In the genomic region with DNA sequence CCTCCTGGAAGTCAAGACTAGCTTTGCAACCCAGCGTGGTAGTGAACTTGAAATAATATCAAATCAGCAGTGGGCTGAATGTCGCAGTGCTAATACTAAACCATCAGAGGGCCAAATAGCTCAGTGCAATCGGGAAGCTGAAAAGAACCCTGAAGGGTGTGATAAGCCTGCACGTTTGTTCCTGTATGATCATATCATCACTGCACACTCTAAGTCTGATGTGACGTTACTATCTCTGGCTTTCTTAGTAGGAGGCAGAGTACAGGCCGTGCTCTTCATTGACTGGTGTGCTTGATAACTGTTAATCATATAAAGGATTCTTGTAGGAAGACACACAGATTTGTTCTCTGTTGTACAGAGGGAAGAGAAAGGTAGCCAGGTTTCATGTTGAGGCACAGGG, we compare ENCODE assay signal across 26 mouse cellular contexts.
"Had no signal": no experiment of that assay in that cellular context is flagged by ENCODE, and none has a peak within 500 bp of the region (broad histone marks: within the 10 kb centered on the region; RNA-seq: fewer than 3 reads in every experiment).

No protein-coding gene starts in this region.

- H3K9me3 ChIP-seq: embryonic facial prominence, embryonic 10.5 days; embryonic facial prominence, embryonic 12.5 days; embryonic facial prominence, embryonic 13.5 days; embryonic facial prominence, embryonic 15.5 days; forebrain, embryonic 10.5 days; forebrain, embryonic 12.5 days; forebrain, embryonic 13.5 days; forebrain, embryonic 15.5 days; heart, embryonic 10.5 days had no signal

- H3K27me3 ChIP-seq: embryonic facial prominence, embryonic 12.5 days; embryonic facial prominence, embryonic 13.5 days; embryonic facial prominence, embryonic 15.5 days; forebrain, embryonic 12.5 days; forebrain, embryonic 13.5 days; forebrain, embryonic 15.5 days had no signal

- H3K27ac ChIP-seq: embryonic facial prominence, embryonic 10.5 days; embryonic facial prominence, embryonic 12.5 days; embryonic facial prominence, embryonic 13.5 days; embryonic facial prominence, embryonic 15.5 days; forebrain, embryonic 10.5 days; forebrain, embryonic 12.5 days; forebrain, embryonic 13.5 days; forebrain, embryonic 15.5 days; gastrocnemius, adult 2 months; heart, adult 2 months; heart, embryonic 10.5 days had no signal

- H3K9ac ChIP-seq: embryonic facial prominence, embryonic 12.5 days; embryonic facial prominence, embryonic 13.5 days; embryonic facial prominence, embryonic 15.5 days; forebrain, embryonic 12.5 days; forebrain, embryonic 13.5 days; forebrain, embryonic 15.5 days; forebrain, postnatal 0 days had no signal

- ATAC-seq: forebrain, embryonic 13.5 days; forebrain, embryonic 14.5 days; forebrain, embryonic 15.5 days; forebrain, embryonic 16.5 days; forebrain, postnatal 0 days had no signal

- DNase-seq: cerebellum, adult 9-10 months; cerebellum, adult 9-11 months; cerebellum, postnatal 10 days; cerebellum, postnatal 14 days; cerebellum, postnatal 25 days; cerebellum, postnatal 36 days; embryo, embryonic 11 days; forebrain, postnatal 0 days; gastrocnemius, adult 2 months; gastrocnemius, postnatal 10 days; gastrocnemius, postnatal 14 days; gastrocnemius, postnatal 25 days; heart, adult 11 months; heart, adult 2 months had no signal

- H3K36me3 ChIP-seq: embryonic facial prominence, embryonic 10.5 days; embryonic facial prominence, embryonic 12.5 days; embryonic facial prominence, embryonic 13.5 days; embryonic facial prominence, embryonic 15.5 days; forebrain, embryonic 10.5 days; forebrain, embryonic 12.5 days; forebrain, embryonic 15.5 days; heart, embryonic 10.5 days had no signal

- H3K4me1 ChIP-seq: embryonic facial prominence, embryonic 10.5 days; embryonic facial prominence, embryonic 12.5 days; embryonic facial prominence, embryonic 13.5 days; embryonic facial prominence, embryonic 15.5 days; forebrain, embryonic 10.5 days; forebrain, embryonic 12.5 days; forebrain, embryonic 13.5 days; forebrain, embryonic 15.5 days; heart, embryonic 10.5 days had no signal

- H3K4me2 ChIP-seq: embryonic facial prominence, embryonic 12.5 days; embryonic facial prominence, embryonic 13.5 days; embryonic facial prominence, embryonic 15.5 days; forebrain, embryonic 12.5 days; forebrain, embryonic 13.5 days; forebrain, embryonic 15.5 days had no signal

- H3K4me3 ChIP-seq: embryonic facial prominence, embryonic 10.5 days; embryonic facial prominence, embryonic 12.5 days; embryonic facial prominence, embryonic 13.5 days; embryonic facial prominence, embryonic 15.5 days; erythroblast, embryonic 14.5 days; forebrain, embryonic 10.5 days; forebrain, embryonic 12.5 days; forebrain, embryonic 13.5 days; forebrain, embryonic 15.5 days; gastrocnemius, adult 2 months; heart, adult 2 months; heart, embryonic 10.5 days had no signal
